Comparison of ENCODE assay signal across 8 mouse cellular contexts in the genomic region with DNA sequence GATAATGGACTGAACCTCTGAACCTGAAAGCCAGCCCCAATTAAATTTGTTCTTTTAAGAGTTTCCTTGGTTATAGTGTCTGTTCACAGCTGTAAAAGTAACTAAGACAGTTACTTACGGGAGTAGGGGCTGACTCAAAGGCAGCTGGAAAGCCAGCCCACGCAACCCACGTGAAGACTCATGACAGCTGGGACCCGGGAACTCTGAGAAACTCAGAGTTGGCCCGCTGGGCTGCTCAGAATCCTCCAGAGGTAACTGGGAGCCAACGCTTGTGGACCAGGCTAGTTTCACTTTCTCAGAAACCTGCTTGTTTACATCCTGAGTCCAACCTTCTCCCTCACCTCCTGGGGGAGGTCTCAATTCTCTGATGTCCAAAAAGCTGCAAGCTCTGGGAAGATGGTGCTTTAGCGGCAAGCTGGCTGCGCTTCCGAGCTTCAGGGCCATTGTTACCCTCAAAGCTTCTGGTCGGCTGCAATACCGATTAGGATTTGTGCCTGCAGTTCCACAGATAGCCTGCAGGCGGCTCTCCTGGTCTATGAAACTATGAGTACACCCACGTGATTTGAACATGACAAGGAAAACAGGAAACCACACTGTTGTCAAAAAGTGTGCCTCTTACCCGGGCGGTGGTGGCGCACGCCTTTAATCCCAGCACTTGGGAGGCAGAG. TPM values are rescaled to one million over a fixed set of nuclear protein-coding genes. Genes with fewer than 3 reads are reported as not detected.
A peak's percentile ranks its signal among the peaks of the same experiment; 100 is the strongest.
DNase-seq lines count a peak whose midpoint lies in the region; ATAC-seq and TF ChIP-seq lines count a peak whose summit lies in the region.

No protein-coding gene starts in this region.

- no peak overlapping the region for H3K27ac ChIP-seq in embryonic facial prominence, embryonic 13.5 days
- H3K27ac ChIP-seq in limb, embryonic 11.5 days (replicated peaks; ENCODE audit: low read depth, low read length), result no peak overlapping the region
- no peak overlapping the region for H3K27ac ChIP-seq in midbrain, embryonic 13.5 days
- peak overlapping the region; percentile 72 for H3K27ac ChIP-seq in small intestine, adult 2 months (ENCODE audit: insufficient read depth, low read depth, low read length)

- H3K9ac ChIP-seq in embryonic facial prominence, embryonic 13.5 days, result peak overlapping the region; percentile 46; the same call in 1 of the 2 replicates
- no peak overlapping the region for H3K9ac ChIP-seq in limb, embryonic 11.5 days (ENCODE audit: low read length)
- no peak overlapping the region; the same call in 1 of the 2 replicates for H3K9ac ChIP-seq in midbrain, embryonic 13.5 days (replicated peaks)

- H3K27me3 ChIP-seq in embryonic facial prominence, embryonic 13.5 days, result peaks cover 37% of the 10 kb centered on the region
- peaks cover 10% of the 10 kb centered on the region for H3K27me3 ChIP-seq in limb, embryonic 11.5 days (ENCODE audit: control insufficient read depth, insufficient read depth, low read length)
- peaks cover 13% of the 10 kb centered on the region; the same call in 1 of the 2 replicates for H3K27me3 ChIP-seq in midbrain, embryonic 13.5 days
- H3K27me3 ChIP-seq in small intestine, adult 2 months (ENCODE audit: control insufficient read depth, insufficient read depth, low read length), result no peaks in the 10 kb centered on the region

- H3K36me3 ChIP-seq in embryonic facial prominence, embryonic 13.5 days, result peaks cover 14% of the 10 kb centered on the region
- peaks cover 8% of the 10 kb centered on the region for H3K36me3 ChIP-seq in limb, embryonic 11.5 days (ENCODE audit: control insufficient read depth, insufficient read depth, low read length)
- H3K36me3 ChIP-seq in midbrain, embryonic 13.5 days, result peaks cover 16% of the 10 kb centered on the region
- H3K36me3 ChIP-seq in small intestine, adult 2 months (ENCODE audit: control insufficient read depth, insufficient read depth, low read length), result peaks cover 11% of the 10 kb centered on the region

- no peaks in the 10 kb centered on the region for H3K4me1 ChIP-seq in embryonic facial prominence, embryonic 13.5 days
- no peaks in the 10 kb centered on the region for H3K4me1 ChIP-seq in limb, embryonic 11.5 days (ENCODE audit: control insufficient read depth, insufficient read depth, low read length)
- H3K4me1 ChIP-seq in midbrain, embryonic 13.5 days (replicated peaks), result peaks cover 5% of the 10 kb centered on the region
- peaks cover 15% of the 10 kb centered on the region; the same call in 1 of the 2 replicates for H3K4me1 ChIP-seq in small intestine, adult 2 months (ENCODE audit: control insufficient read depth, insufficient read depth, insufficient read length, low read length)

- H3K4me3 ChIP-seq in embryonic facial prominence, embryonic 13.5 days, result peak overlapping the region; percentile 21; the same call in 1 of the 2 replicates
- H3K4me3 ChIP-seq in limb, embryonic 11.5 days (ENCODE audit: low read depth, low read length), result no peak overlapping the region
- peak overlapping the region; percentile 11; the same call in 1 of the 2 replicates for H3K4me3 ChIP-seq in midbrain, embryonic 13.5 days (replicated peaks)
- peak overlapping the region; percentile 63 for H3K4me3 ChIP-seq in small intestine, adult 2 months (ENCODE audit: low read depth, low read length)

- WGBS in embryonic facial prominence, embryonic 13.5 days, result 17% methylated on average over 17 of the region's 17 CpGs
- WGBS in limb, embryonic 11.5 days, result 19% methylated on average over 17 of the region's 17 CpGs
- WGBS in midbrain, embryonic 13.5 days, result 14% methylated on average over 17 of the region's 17 CpGs
- WGBS in small intestine, adult 2 months, result 1% methylated on average over 17 of the region's 17 CpGs

- peak; percentile 86; the same call in 1 of the 2 replicates for TF ChIP-seq CTCF in small intestine, adult 2 months (IDR thresholded peaks at IDR 0.05; ENCODE audit: extremely low read depth, insufficient read length, insufficient replicate concordance, low read depth, low read length)

- ATAC-seq in cerebellum, adult (ENCODE audit: insufficient number of reproducible peaks, low FRiP score, low TSS enrichment), result no peak; the same call in 1 of the 2 replicates
- ATAC-seq in embryonic facial prominence, embryonic 13.5 days (ENCODE audit: insufficient number of reproducible peaks, insufficient read depth, low FRiP score, low TSS enrichment, low read depth), result no peak
- ATAC-seq in limb, embryonic 11.5 days (ENCODE audit: insufficient number of reproducible peaks, low FRiP score, low TSS enrichment, low read depth), result no peak
- ATAC-seq in midbrain, embryonic 13.5 days, result no peak

- no peak for TF ChIP-seq POLR2A in small intestine, adult 2 months (IDR thresholded peaks at IDR 0.05; ENCODE audit: low read depth, low read length)

- H3K9me3 ChIP-seq in embryonic facial prominence, embryonic 13.5 days, result no peaks in the 10 kb centered on the region
- no peaks in the 10 kb centered on the region for H3K9me3 ChIP-seq in limb, embryonic 11.5 days (ENCODE audit: control insufficient read depth, low read length)
- no peaks in the 10 kb centered on the region for H3K9me3 ChIP-seq in midbrain, embryonic 13.5 days

- peak; percentile 90 for DNase-seq in cerebellum, adult 11 months
- DNase-seq in heart, adult 18-20 months, result peak; percentile 97 to 99
- DNase-seq in kidney, adult 18-20 months, result peak; percentile 99
- peak; percentile 89 for DNase-seq in limb, embryonic 11.5 days (ENCODE audit: low spot score)

- peak overlapping the region; percentile 35 for H3K4me2 ChIP-seq in embryonic facial prominence, embryonic 13.5 days
- H3K4me2 ChIP-seq in limb, embryonic 11.5 days (ENCODE audit: low read depth, severe bottlenecking), result peak overlapping the region; percentile 8; the same call in 1 of the 2 replicates
- peak overlapping the region; percentile 37 for H3K4me2 ChIP-seq in midbrain, embryonic 13.5 days (replicated peaks)

RNA-seq across cellular contexts. Expression of a gene that starts 4.6 kb away (rescaled TPM):
- polyA plus RNA-seq in embryonic facial prominence, embryonic 13.5 days (2015; fragmentation: Nextera tagmentation; extraction: Ambion mirVana), result 28.7 and 30.7 TPM in 2 replicates
- 100 to 1,000 TPM; 164 to 263 TPM for total RNA-seq in heart, adult 18-20 months (2021)
- 15.7 and 16.3 TPM in 2 replicates for polyA plus RNA-seq in limb, embryonic 11.5 days (2014; fragmentation: Nextera tagmentation; extraction: Ambion mirVana)
- 49.5 and 52.5 TPM in 2 replicates for polyA plus RNA-seq in midbrain, embryonic 13.5 days (2015; fragmentation: Nextera tagmentation; extraction: Ambion mirVana)
- polyA plus RNA-seq in small intestine, adult 2 months (2012; rRNA removed), result 776 and 1,546 TPM in 2 replicates

RNA-seq across cellular contexts. Expression of a gene that starts 16.4 kb away (rescaled TPM):
- 498 and 543 TPM in 2 replicates for polyA plus RNA-seq in embryonic facial prominence, embryonic 13.5 days (2015; fragmentation: Nextera tagmentation; extraction: Ambion mirVana)
- total RNA-seq in heart, adult 18-20 months (2021), result 10 to 100 TPM; 77.3 to 83.1 TPM
- 739 and 748 TPM in 2 replicates for polyA plus RNA-seq in limb, embryonic 11.5 days (2014; fragmentation: Nextera tagmentation; extraction: Ambion mirVana)
- polyA plus RNA-seq in midbrain, embryonic 13.5 days (2015; fragmentation: Nextera tagmentation; extraction: Ambion mirVana), result 460 and 465 TPM in 2 replicates
- polyA plus RNA-seq in small intestine, adult 2 months (2012; rRNA removed), result 95.6 and 194 TPM in 2 replicates

RNA-seq across cellular contexts. Expression of a gene that starts 22.4 kb away (rescaled TPM):
- polyA plus RNA-seq in embryonic facial prominence, embryonic 13.5 days (2015; fragmentation: Nextera tagmentation; extraction: Ambion mirVana), result 10.4 and 12.0 TPM in 2 replicates
- 1 to 10 TPM; 8.2 to 8.3 TPM for total RNA-seq in heart, adult 18-20 months (2021)
- polyA plus RNA-seq in limb, embryonic 11.5 days (2014; fragmentation: Nextera tagmentation; extraction: Ambion mirVana), result 4.0 and 4.6 TPM in 2 replicates
- polyA plus RNA-seq in midbrain, embryonic 13.5 days (2015; fragmentation: Nextera tagmentation; extraction: Ambion mirVana), result 8.3 and 11.0 TPM in 2 replicates
- polyA plus RNA-seq in small intestine, adult 2 months (2012; rRNA removed), result 13.7 and 36.3 TPM in 2 replicates

RNA-seq across cellular contexts. Expression of a gene that starts 24.5 kb away (rescaled TPM):
- polyA plus RNA-seq in embryonic facial prominence, embryonic 13.5 days (2015; fragmentation: Nextera tagmentation; extraction: Ambion mirVana), result 3.9 and 4.1 TPM in 2 replicates
- 1 to 10 TPM; 2.1 to 2.3 TPM for total RNA-seq in heart, adult 18-20 months (2021)
- polyA plus RNA-seq in limb, embryonic 11.5 days (2014; fragmentation: Nextera tagmentation; extraction: Ambion mirVana), result 3.9 and 5.9 TPM in 2 replicates
- 41.6 and 43.0 TPM in 2 replicates for polyA plus RNA-seq in midbrain, embryonic 13.5 days (2015; fragmentation: Nextera tagmentation; extraction: Ambion mirVana)
- polyA plus RNA-seq in small intestine, adult 2 months (2012; rRNA removed), result 1.0 and 2.8 TPM in 2 replicates

RNA-seq across cellular contexts. Expression of a gene that starts 37.3 kb away (rescaled TPM):
- polyA plus RNA-seq in embryonic facial prominence, embryonic 13.5 days (2015; fragmentation: Nextera tagmentation; extraction: Ambion mirVana), result not detected in 2 replicates
- not detected for total RNA-seq in heart, adult 18-20 months (2021)
- polyA plus RNA-seq in limb, embryonic 11.5 days (2014; fragmentation: Nextera tagmentation; extraction: Ambion mirVana), result not detected in 2 replicates
- 0.57 and 0.79 TPM in 2 replicates for polyA plus RNA-seq in midbrain, embryonic 13.5 days (2015; fragmentation: Nextera tagmentation; extraction: Ambion mirVana)
- 0.22 TPM in 1 of 2 replicates, not detected in the other for polyA plus RNA-seq in small intestine, adult 2 months (2012; rRNA removed)

Comparison
In these comparisons a context has a peak if more than half of its experiments do, and no peak if none do; other contexts are left out.
1. RNA of a gene that starts 4.6 kb away (polyA plus RNA-seq): 776 to 1,546 TPM in small intestine, adult 2 months; 49.5 to 52.5 TPM in midbrain, embryonic 13.5 days, 28.7 to 30.7 TPM in embryonic facial prominence, embryonic 13.5 days and 15.7 to 16.3 TPM in limb, embryonic 11.5 days; every median in the first group is over 10 times any median in the second.
2. Peak in every context shown above with its lines, with median percentiles within 50 percentile points of each other: DNase-seq and H3K4me2 ChIP-seq.